Comparison of ENCODE assay signal across 11 mouse cellular contexts in the genomic region with DNA sequence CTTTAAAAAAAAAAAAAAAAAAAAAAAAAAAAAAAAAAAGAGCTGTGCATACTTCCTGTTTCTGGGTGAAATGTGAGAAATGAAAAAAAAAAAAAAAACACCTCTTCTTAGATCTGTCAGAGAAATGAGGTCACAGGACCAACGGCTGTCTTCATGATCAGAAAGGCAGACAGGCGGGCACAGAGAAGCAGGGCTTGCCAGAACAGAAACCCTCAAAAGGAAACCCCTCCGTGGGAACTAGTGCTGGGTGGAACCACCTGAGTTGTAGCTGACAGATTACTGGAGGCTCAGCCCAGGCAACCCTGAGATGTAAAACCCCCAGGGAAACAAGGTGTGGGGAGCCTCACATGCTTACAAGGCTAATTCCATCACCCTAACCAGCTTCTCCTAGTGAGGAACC.
DNase-seq lines count a peak whose midpoint lies in the region; ATAC-seq and TF ChIP-seq lines count a peak whose summit lies in the region.
"Had no signal": no experiment of that assay in that cellular context is flagged by ENCODE, and none has a peak within 500 bp of the region (broad histone marks: within the 10 kb centered on the region; RNA-seq: fewer than 3 reads in every experiment).

No protein-coding gene starts in this region.

- DNase-seq in midbrain, embryonic 11.5 days (ENCODE audit: low spot score, missing footprints), result peak; percentile 82
- peak; percentile 4 for DNase-seq in skeletal muscle tissue, adult 2 months (ENCODE audit: low read depth, low spot score)
- peak; percentile 77 to 91 for DNase-seq in thymus, postnatal 36 days
- no peak for DNase-seq in kidney, adult 9 months
- DNase-seq in heart, postnatal 36 days, result no peak
- no peak for DNase-seq in kidney, adult 2 months
- DNase-seq: embryo, embryonic 11 days had no signal

- H3K4me1 ChIP-seq in midbrain, embryonic 11.5 days (ENCODE audit: control insufficient read depth, insufficient read depth, low read length), result no peaks in the 10 kb centered on the region
- no peaks in the 10 kb centered on the region for H3K4me1 ChIP-seq in midbrain, embryonic 15.5 days
- H3K4me1 ChIP-seq in kidney, adult 2 months (ENCODE audit: control insufficient read depth, insufficient read depth, low read length), result no peaks in the 10 kb centered on the region

- TF ChIP-seq POLR2A in kidney, adult 2 months (IDR thresholded peaks at IDR 0.05; ENCODE audit: low read depth, low read length), result no peak

- no peaks in the 10 kb centered on the region for H3K36me3 ChIP-seq in midbrain, embryonic 11.5 days (ENCODE audit: control insufficient read depth, insufficient read depth, low read length)
- no peaks in the 10 kb centered on the region for H3K36me3 ChIP-seq in midbrain, embryonic 15.5 days (replicated peaks)
- no peaks in the 10 kb centered on the region for H3K36me3 ChIP-seq in kidney, adult 2 months (ENCODE audit: control insufficient read depth, insufficient read depth, low read length)

- WGBS in midbrain, embryonic 11.5 days, result 80% methylated on average over 3 of the region's 3 CpGs
- WGBS in midbrain, embryonic 15.5 days, result 73% methylated on average over 3 of the region's 3 CpGs
- 61% methylated on average over 3 of the region's 3 CpGs for WGBS in kidney, adult 2 months

- intact Hi-C loops in heart, postnatal 36 days (cut with DNase I), result no loop called here

- no peak for ATAC-seq in midbrain, embryonic 11.5 days (ENCODE audit: low FRiP score)
- ATAC-seq in midbrain, embryonic 15.5 days (replicated peaks), result no peak
- peak; percentile 100 for ATAC-seq in hematopoietic stem cell, adult 5-6 weeks (replicated peaks in 1 of 2; ENCODE audit: insufficient read depth in 1 of 2, low FRiP score in 2 of 2, low TSS enrichment in 1 of 2, low read depth in 1 of 2, poor library complexity in 2 of 2, severe bottlenecking in 2 of 2)

- no peak overlapping the region for H3K4me2 ChIP-seq in midbrain, embryonic 11.5 days
- no peak overlapping the region for H3K4me2 ChIP-seq in midbrain, embryonic 15.5 days

- H3K4me3 ChIP-seq in midbrain, embryonic 11.5 days (ENCODE audit: low read depth, low read length), result no peak overlapping the region
- no peak overlapping the region for H3K4me3 ChIP-seq in midbrain, embryonic 15.5 days
- no peak overlapping the region for H3K4me3 ChIP-seq in kidney, adult 2 months (ENCODE audit: insufficient read depth, low read depth, low read length)
- H3K4me3 ChIP-seq: heart, adult 2 months; left cerebral cortex, adult 2 months had no signal

- no peak overlapping the region for H3K27ac ChIP-seq in midbrain, embryonic 11.5 days (ENCODE audit: low read depth, low read length)
- H3K27ac ChIP-seq in midbrain, embryonic 15.5 days, result no peak overlapping the region
- H3K27ac ChIP-seq in kidney, adult 2 months (ENCODE audit: insufficient read depth, low read depth, low read length), result no peak overlapping the region
- H3K27ac ChIP-seq: heart, adult 2 months; left cerebral cortex, adult 2 months had no signal

- H3K27me3 ChIP-seq in midbrain, embryonic 11.5 days (ENCODE audit: control insufficient read depth, insufficient read depth, low read length), result no peaks in the 10 kb centered on the region
- H3K27me3 ChIP-seq in midbrain, embryonic 15.5 days (replicated peaks), result no peaks in the 10 kb centered on the region
- no peaks in the 10 kb centered on the region for H3K27me3 ChIP-seq in kidney, adult 2 months (replicated peaks; ENCODE audit: control insufficient read depth, insufficient read depth, low read length)

- H3K9me3 ChIP-seq in midbrain, embryonic 11.5 days (ENCODE audit: control insufficient read depth, low read length), result no peaks in the 10 kb centered on the region
- H3K9me3 ChIP-seq in midbrain, embryonic 15.5 days, result no peaks in the 10 kb centered on the region

- TF ChIP-seq CTCF in kidney, adult 2 months (conservative IDR thresholded peaks at IDR 0.05; ENCODE audit: insufficient read depth, insufficient read length, low read depth, low read length), result no peak

- no peak overlapping the region for H3K9ac ChIP-seq in midbrain, embryonic 11.5 days (ENCODE audit: low read length)
- H3K9ac ChIP-seq in midbrain, embryonic 15.5 days, result no peak overlapping the region

Comparison
In these comparisons a context has a peak if more than half of its experiments do, and no peak if none do; other contexts are left out.
1. ATAC-seq: peak in hematopoietic stem cell, adult 5-6 weeks (2 of 2); none in midbrain, embryonic 11.5 days (single experiment) and midbrain, embryonic 15.5 days (single experiment).
2. DNase-seq: peak in midbrain, embryonic 11.5 days (single experiment), skeletal muscle tissue, adult 2 months (single experiment) and thymus, postnatal 36 days (2 of 2); none in kidney, adult 9 months (single experiment), heart, postnatal 36 days (0 of 2) and kidney, adult 2 months (single experiment).